Mouse (Mus musculus) Muller cell, postnatal 12 days (primary cell): ENCODE results near the gene Myo19.

Source experiments
- DNase-seq: peaks from one replicate; pipeline ENCODE4 v3.0.0-alpha.2; 2015; ENCODE audit errors: inconsistent ontology term

The Myo19 gene

GRCm38 (mm10) chr11:84886236-84886635 is 6.3 kb downstream of the Myo19 start:
- DNase-seq = no peak

GRCm38 (mm10) chr11:84886767-84887511 is 7.0 kb downstream of the Myo19 start:
- no peak for DNase-seq

GRCm38 (mm10) chr11:84888025-84888424 is 8.1 kb downstream of the Myo19 start:
- no peak for DNase-seq

GRCm38 (mm10) chr11:84889492-84889891 is 9.5 kb downstream of the Myo19 start:
- no peak for DNase-seq

- DNase-seq = no peak
Observed at GRCm38 (mm10) chr11:84891705-84892104, 11.8 kb downstream of the Myo19 start.

- no peak for DNase-seq
Observed at GRCm38 (mm10) chr11:84893113-84893512, 13.2 kb downstream of the Myo19 start.

- DNase-seq = no peak
Observed at GRCm38 (mm10) chr11:84904597-84905144, 24.7 kb downstream of the Myo19 start.

GRCm38 (mm10) chr11:84907081-84907480 is 27.1 kb downstream of the Myo19 start:
- DNase-seq = no peak

- DNase-seq = no peak
Observed at GRCm38 (mm10) chr11:84908480-84908879, 28.5 kb downstream of the Myo19 start.

- DNase-seq = no peak
Observed at GRCm38 (mm10) chr11:84910411-84910810, 30.5 kb downstream of the Myo19 start.

- no peak for DNase-seq
Observed at GRCm38 (mm10) chr11:84914673-84915072, 34.7 kb downstream of the Myo19 start.

- DNase-seq = peak; percentile 80
Observed at GRCm38 (mm10) chr11:84916053-84916702, 36.2 kb downstream of the Myo19 start, which contains the start of gene Znhit3. Znhit3 (minus strand) TSS chr11:84916366.

GRCm38 (mm10) chr11:84916703-84917300 is 36.9 kb downstream of the Myo19 start:
- DNase-seq = no peak

GRCm38 (mm10) chr11:84918425-84918824 is 38.5 kb downstream of the Myo19 start:
- peak; percentile 67 for DNase-seq

- no peak for DNase-seq
Observed at GRCm38 (mm10) chr11:84919276-84919675, 39.3 kb downstream of the Myo19 start.

GRCm38 (mm10) chr11:84919951-84920350 is 40.0 kb downstream of the Myo19 start:
- no peak for DNase-seq

- no peak for DNase-seq
Observed at GRCm38 (mm10) chr11:84920981-84921380, 41.0 kb downstream of the Myo19 start.

- no peak for DNase-seq
Observed at GRCm38 (mm10) chr11:84932261-84932660, 52.3 kb downstream of the Myo19 start.

GRCm38 (mm10) chr11:84939508-84940053 is 59.6 kb downstream of the Myo19 start:
- DNase-seq = no peak

GRCm38 (mm10) chr11:84940140-84940539 is 60.2 kb downstream of the Myo19 start:
- no peak for DNase-seq

GRCm38 (mm10) chr11:84943948-84944347 is 64.0 kb downstream of the Myo19 start:
- peak; percentile 58 for DNase-seq
